ENCODE assay signal across 9 mouse cellular contexts in the genomic region with DNA sequence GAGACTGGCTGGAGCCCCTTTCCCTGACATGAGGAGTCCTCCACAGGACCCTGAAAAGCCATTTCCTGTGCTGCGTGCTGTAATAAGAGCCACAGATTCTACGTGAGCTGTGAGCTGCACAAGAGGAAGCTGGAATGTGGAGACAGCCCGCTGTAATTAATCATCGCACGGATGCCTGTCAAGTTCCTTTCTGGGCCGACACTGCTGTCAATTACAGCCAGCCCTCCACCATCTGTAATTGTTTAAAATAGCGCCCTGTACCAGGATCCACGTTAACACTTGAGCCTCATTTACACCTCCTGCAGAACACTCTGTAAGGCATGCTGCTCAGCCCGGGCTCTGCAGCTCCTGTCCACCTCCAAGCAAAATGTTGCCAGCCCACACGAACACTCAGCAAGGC.
DNase-seq lines count a peak whose midpoint lies in the region; ATAC-seq and TF ChIP-seq lines count a peak whose summit lies in the region.
"Had no signal": no experiment of that assay in that cellular context is flagged by ENCODE, and none has a peak within 500 bp of the region (broad histone marks: within the 10 kb centered on the region; RNA-seq: fewer than 3 reads in every experiment).

No protein-coding gene starts in this region.

- intact Hi-C loops in gastrocnemius, postnatal 14 days (cut with DNase I; ENCODE audit: low total_unique reads), result no loop called here

- H3K4me3 ChIP-seq in liver, postnatal 0 days (ENCODE audit: low read depth, low read length), result no peak overlapping the region
- no peak overlapping the region for H3K4me3 ChIP-seq in forebrain, embryonic 11.5 days (ENCODE audit: low read depth, low read length)

- no peaks in the 10 kb centered on the region for H3K4me1 ChIP-seq in liver, postnatal 0 days (ENCODE audit: insufficient read depth)
- no peaks in the 10 kb centered on the region for H3K4me1 ChIP-seq in forebrain, embryonic 11.5 days (replicated peaks; ENCODE audit: control insufficient read depth, insufficient read depth, low read length)

- no peak for TF ChIP-seq CTCF in liver, postnatal 0 days (IDR thresholded peaks at IDR 0.05; ENCODE audit: low read depth)

- no peak for ATAC-seq in liver, postnatal 0 days
- ATAC-seq in forebrain, embryonic 11.5 days (replicated peaks; ENCODE audit: low FRiP score), result peak; percentile 49

- peak; percentile 8 for DNase-seq in liver
- DNase-seq in liver, postnatal 0 days, result no peak
- peak; percentile 55 for DNase-seq in forebrain, embryonic 11.5 days (ENCODE audit: low spot score)
- peak; percentile 21 for DNase-seq in layer of hippocampus, adult 9-10 months (ENCODE audit: low spot score)
- DNase-seq in right cerebral cortex, adult 18-20 months, result peak; percentile 84
- DNase-seq in c-Kit-positive CD71-positive TER-119-positive erythroid progenitor cells, embryonic 14.5 days (ENCODE audit: low spot score), result no peak
- DNase-seq in gastrocnemius, postnatal 14 days, result no peak
- no peak for DNase-seq in lung, adult 18-20 months

- H3K9ac ChIP-seq in liver, postnatal 0 days (replicated peaks), result no peak overlapping the region
- H3K9ac ChIP-seq in forebrain, embryonic 11.5 days (ENCODE audit: low read length), result no peak overlapping the region
- H3K9ac ChIP-seq: liver, embryonic 14.5 days had no signal

- H3K36me3 ChIP-seq in liver, postnatal 0 days (replicated peaks; ENCODE audit: insufficient read depth, low read length), result no peaks in the 10 kb centered on the region
- no peaks in the 10 kb centered on the region for H3K36me3 ChIP-seq in forebrain, embryonic 11.5 days (ENCODE audit: control insufficient read depth, insufficient read depth, low read length)

- no peaks in the 10 kb centered on the region for H3K9me3 ChIP-seq in liver, postnatal 0 days (ENCODE audit: low read length)
- H3K9me3 ChIP-seq in forebrain, embryonic 11.5 days (ENCODE audit: control insufficient read depth, low read length), result no peaks in the 10 kb centered on the region

- no peak overlapping the region for H3K4me2 ChIP-seq in liver, postnatal 0 days (ENCODE audit: low read depth, low read length)
- no peak overlapping the region for H3K4me2 ChIP-seq in forebrain, embryonic 11.5 days (ENCODE audit: low read depth, low read length, severe bottlenecking)

- TF ChIP-seq EP300 in liver, postnatal 0 days (IDR thresholded peaks at IDR 0.05; ENCODE audit: low read depth), result no peak

- 22% methylated on average over 10 of the region's 10 CpGs for WGBS in liver, postnatal 0 days (ENCODE audit: insufficient replicate concordance)
- 55% methylated on average over 10 of the region's 10 CpGs for WGBS in forebrain, embryonic 11.5 days

- no peak overlapping the region for H3K27ac ChIP-seq in liver, postnatal 0 days (ENCODE audit: low read depth)
- H3K27ac ChIP-seq in forebrain, embryonic 11.5 days (ENCODE audit: low read depth, low read length), result no peak overlapping the region
- H3K27ac ChIP-seq: liver, embryonic 14.5 days had no signal

- H3K27me3 ChIP-seq in liver, postnatal 0 days (ENCODE audit: insufficient read depth, low read length), result no peaks in the 10 kb centered on the region
- H3K27me3 ChIP-seq in forebrain, embryonic 11.5 days (ENCODE audit: control insufficient read depth, insufficient read depth, low read length), result no peaks in the 10 kb centered on the region

Comparison
In these comparisons a context has a peak if more than half of its experiments do, and no peak if none do; other contexts are left out.
1. DNase-seq: peak in liver (single experiment), forebrain, embryonic 11.5 days (single experiment), layer of hippocampus, adult 9-10 months (single experiment) and right cerebral cortex, adult 18-20 months (single experiment); none in liver, postnatal 0 days (single experiment), c-Kit-positive CD71-positive TER-119-positive erythroid progenitor cells, embryonic 14.5 days (single experiment), gastrocnemius, postnatal 14 days (single experiment) and lung, adult 18-20 months (0 of 2).